Mouse (Mus musculus) cortical plate, adult 2 months (tissue): ENCODE measurements around the gene Zfp654.

Source experiments
- CTCF ChIP-seq: fragments of 200-500 bp; IDR thresholded peaks from 2 replicates; pipeline ENCODE4 v1.5.1; 2011; ENCODE audit warnings: mild to moderate bottlenecking, control low read depth, low read length; ENCODE audit not compliant: insufficient read depth; ENCODE audit errors: extremely low read depth
- POLR2A ChIP-seq: fragments of 200-500 bp; IDR thresholded peaks from 2 replicates; pipeline ENCODE4 v1.6.1; 2011; ENCODE audit warnings: mild to moderate bottlenecking, low read length, control low read depth; ENCODE audit not compliant: insufficient read depth; ENCODE audit errors: extremely low read depth

- TF ChIP-seq POLR2A: no peak
- no peak for TF ChIP-seq CTCF
Measured at GRCm38 (mm10) chr16:64842374-64842729, 9.1 kb downstream of the Zfp654 start.
